Mouse (Mus musculus) forebrain, embryonic 14.5 days (tissue): Measurements from ENCODE around the gene Rheb. TPM values are rescaled to one million over a fixed set of nuclear protein-coding genes. Genes with fewer than 3 reads are reported as not detected.

Source experiments
- ATAC-seq: fragments of 200-750 bp; cut with Nextera tagmentation; 2 replicates; pipeline ENCODE4 v1.8.0; 2017; ENCODE audit warnings: mild to moderate bottlenecking, moderate library complexity
- DNase-seq: peaks from one replicate; pipeline ENCODE4 v3.0.0-alpha.2; 2015; ENCODE audit warnings: low spot score
- H3K27ac ChIP-seq: fragments of 300-500 bp; sonication (generic); 2 replicates; pipeline ENCODE4 v1.5.1; 2014; ENCODE audit warnings: low read depth, mild to moderate bottlenecking, control low read depth, low read length, moderate library complexity
- H3K27me3 ChIP-seq: fragments of 300-500 bp; sonication (generic); replicated peaks from 2 replicates; pipeline ENCODE4 v1.6.1; 2014; ENCODE audit warnings: low read length, control low read depth, mixed read lengths; ENCODE audit not compliant: control insufficient read depth, insufficient read depth
- H3K36me3 ChIP-seq: fragments of 300-500 bp; sonication (generic); 2 replicates; pipeline ENCODE4 v1.6.1; 2014; ENCODE audit warnings: low read length, control low read depth; ENCODE audit not compliant: control insufficient read depth, insufficient read depth
- H3K4me1 ChIP-seq: fragments of 300-500 bp; sonication (generic); 2 replicates; pipeline ENCODE4 v1.6.1; 2014; ENCODE audit warnings: antibody characterized with exemption, low read length, control low read depth; ENCODE audit not compliant: control insufficient read depth, insufficient read depth
- H3K4me2 ChIP-seq: fragments of 300-500 bp; sonication (generic); 2 replicates; pipeline ENCODE4 v1.6.1; 2014; ENCODE audit warnings: mild to moderate bottlenecking, control low read depth, low read length
- H3K4me3 ChIP-seq: fragments of 300-500 bp; sonication (generic); 2 replicates; pipeline ENCODE4 v1.5.1; 2014; ENCODE audit warnings: low read depth, low read length, control low read depth
- H3K9ac ChIP-seq: fragments of 300-500 bp; sonication (generic); 2 replicates; pipeline ENCODE4 v1.6.1; 2014; ENCODE audit warnings: mild to moderate bottlenecking, low read length, control low read depth, moderate library complexity
- H3K9me3 ChIP-seq: fragments of 300-500 bp; sonication (generic); replicated peaks from 2 replicates; pipeline ENCODE4 v1.6.1; 2016; ENCODE audit warnings: low read length, control low read depth, mixed read lengths; ENCODE audit not compliant: control insufficient read depth
- WGBS: fragments of 180-500 bp; shearing (Covaris S2); extraction: QIAGEN DNeasy Blood & Tissue Kit; methylation state at CpG from one replicate; pipeline ENCODE4 v1.1.7; 2014; 5-methylcytosine and 5-hydroxymethylcytosine counted together
- polyA plus RNA-seq: library from polyadenylated mRNA; unstranded; fragments of >200 nt; fragmentation: Nextera tagmentation; extraction: Ambion mirVana; gene quantifications from 2 replicates; pipeline ENCODE4 v1.2.1, GENCODE M21; 2014

Rheb gene
- 229 and 235 TPM in 2 replicates for polyA plus RNA-seq

DNA sequence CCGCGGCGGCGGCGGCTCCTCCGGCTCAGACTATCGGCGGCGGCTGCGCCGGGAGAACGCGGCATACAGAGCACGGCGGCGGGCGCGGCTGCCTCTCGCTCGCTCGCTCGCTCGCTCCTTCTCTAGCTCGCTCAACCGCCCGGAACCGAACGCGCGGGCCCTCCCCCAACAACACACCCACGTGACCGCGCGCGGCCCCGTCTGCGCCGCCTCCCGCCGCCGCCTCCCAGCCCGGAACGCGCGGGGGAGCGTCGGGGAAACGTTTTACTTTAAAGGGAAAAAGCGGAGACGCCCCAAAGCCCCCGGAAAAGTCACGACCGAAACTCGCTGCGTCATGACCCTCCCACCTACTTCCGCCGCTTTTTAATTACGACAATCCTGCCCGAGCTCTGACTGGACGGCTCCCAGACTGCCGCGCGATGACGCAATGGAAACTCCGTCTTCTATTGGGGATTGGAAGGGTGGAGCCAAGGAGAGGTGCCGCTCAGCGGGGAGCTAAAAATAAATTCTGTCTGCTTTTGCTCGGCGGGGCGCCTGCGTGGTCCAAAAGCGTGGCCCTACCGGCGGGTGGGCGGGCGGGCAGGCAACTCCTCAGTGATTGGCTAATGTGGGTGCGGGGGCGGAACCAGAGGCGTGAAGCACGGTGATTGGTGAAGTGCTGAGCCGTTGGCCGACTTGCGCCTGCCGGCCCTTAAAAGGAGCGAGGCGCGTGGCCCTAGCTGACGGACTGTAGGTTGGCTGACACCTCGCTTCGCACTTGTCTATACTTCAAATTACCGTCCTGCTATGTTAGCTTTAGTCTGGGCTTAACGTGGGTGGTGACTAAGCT is at the start of gene Rheb:
Gene Rheb (minus strand): TSS at position 351 of the 829 bp plus-strand sequence.
- no peaks in the 10 kb centered on the region for H3K36me3 ChIP-seq
- peak within 1 kb of the TSS; percentile 86 for H3K4me3 ChIP-seq
- peak within 1 kb of the TSS; percentile 92 for H3K4me2 ChIP-seq
- H3K27me3 ChIP-seq = no peaks in the 10 kb centered on the region
- peak; percentile 100 for DNase-seq
- H3K9me3 ChIP-seq = no peaks in the 10 kb centered on the region
- H3K4me1 ChIP-seq = peaks cover 21% of the 10 kb centered on the region
- H3K27ac ChIP-seq = peak within 1 kb of the TSS; percentile 98
- H3K9ac ChIP-seq = peak within 1 kb of the TSS; percentile 93
- under 1% methylated on average over 91 of the region's 92 CpGs for WGBS
- peak; percentile 96 for ATAC-seq

DNA sequence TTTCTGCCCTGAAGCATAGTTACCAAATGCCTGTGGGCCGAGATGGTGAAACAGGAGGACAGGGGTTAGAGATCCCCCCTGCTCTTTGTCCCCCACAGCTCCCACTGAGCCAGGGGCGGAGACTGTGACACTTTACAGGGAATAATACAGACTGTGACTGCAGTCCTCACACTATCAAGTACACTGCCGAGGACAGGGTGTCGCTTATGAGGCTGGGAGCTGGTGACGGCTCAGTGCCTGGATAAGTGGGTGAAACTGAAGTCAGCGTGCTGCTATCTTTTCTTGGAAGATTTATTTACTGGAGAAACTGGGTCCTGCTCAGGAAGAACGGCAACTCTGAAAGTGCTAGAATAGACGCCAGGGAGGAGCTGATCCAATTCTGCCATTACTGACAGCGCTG is 47.4 kb upstream of the Rheb start:
- no peak overlapping the region for H3K4me2 ChIP-seq
- no peak overlapping the region for H3K9ac ChIP-seq
- no peaks in the 10 kb centered on the region for H3K27me3 ChIP-seq
- H3K4me1 ChIP-seq = no peaks in the 10 kb centered on the region
- no peaks in the 10 kb centered on the region for H3K9me3 ChIP-seq
- peaks cover 39% of the 10 kb centered on the region for H3K36me3 ChIP-seq
- no peak for DNase-seq
- 80% methylated on average over 9 of the region's 9 CpGs for WGBS
- ATAC-seq = no peak
- no peak overlapping the region for H3K27ac ChIP-seq
- H3K4me3 ChIP-seq = no peak overlapping the region

- H3K27ac ChIP-seq = no peak overlapping the region
- WGBS = 85% methylated on average over 11 of the region's 11 CpGs
- ATAC-seq = no peak
- no peak overlapping the region for H3K4me2 ChIP-seq
- H3K4me1 ChIP-seq = no peaks in the 10 kb centered on the region
- H3K4me3 ChIP-seq = no peak overlapping the region
- H3K27me3 ChIP-seq = no peaks in the 10 kb centered on the region
- H3K9ac ChIP-seq = no peak overlapping the region
- no peak for DNase-seq
- H3K9me3 ChIP-seq = no peaks in the 10 kb centered on the region
- peaks cover 42% of the 10 kb centered on the region for H3K36me3 ChIP-seq
Observed at GRCm38 (mm10) chr5:24888874-24889591, 46.6 kb upstream of the Rheb start.

DNA sequence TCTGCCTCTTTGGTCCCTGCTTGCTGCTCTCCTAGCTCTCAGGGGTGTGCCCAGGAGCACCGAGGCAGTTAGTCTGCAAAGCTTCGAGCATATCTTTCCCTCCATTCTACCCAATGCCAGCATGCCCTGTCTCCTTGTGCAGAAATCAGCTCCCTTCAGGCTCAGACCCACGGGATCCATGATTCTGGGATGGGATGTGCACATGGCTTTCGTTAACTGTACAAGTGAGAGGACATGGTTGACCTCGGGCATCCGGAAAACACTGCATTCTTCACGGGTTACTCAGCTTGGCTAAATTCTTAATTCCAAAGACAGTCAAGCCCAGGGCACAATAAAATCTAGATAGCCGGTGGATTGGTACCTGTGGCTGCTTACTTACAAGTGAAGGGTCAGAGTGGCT is 44.8 kb upstream of the Rheb start:
- no peaks in the 10 kb centered on the region for H3K27me3 ChIP-seq
- H3K9me3 ChIP-seq = no peaks in the 10 kb centered on the region
- DNase-seq (no peak), ATAC-seq (no peak)
- no peak overlapping the region for H3K9ac ChIP-seq
- peaks cover 51% of the 10 kb centered on the region for H3K36me3 ChIP-seq
- no peak overlapping the region for H3K4me2 ChIP-seq
- H3K4me1 ChIP-seq = no peaks in the 10 kb centered on the region
- no peak overlapping the region for H3K27ac ChIP-seq
- no peak overlapping the region for H3K4me3 ChIP-seq
- WGBS = 92% methylated on average over 8 of the region's 8 CpGs

GRCm38 (mm10) chr5:24878713-24879112 is 36.3 kb upstream of the Rheb start:
- H3K4me3 ChIP-seq = no peak overlapping the region
- no peaks in the 10 kb centered on the region for H3K4me1 ChIP-seq
- peaks cover 53% of the 10 kb centered on the region for H3K36me3 ChIP-seq
- WGBS = 79% methylated on average over 4 of the region's 4 CpGs
- no peaks in the 10 kb centered on the region for H3K27me3 ChIP-seq
- ATAC-seq = no peak
- H3K4me2 ChIP-seq = no peak overlapping the region
- H3K27ac ChIP-seq = no peak overlapping the region
- H3K9me3 ChIP-seq = no peaks in the 10 kb centered on the region
- H3K9ac ChIP-seq = no peak overlapping the region
- DNase-seq = no peak

DNA sequence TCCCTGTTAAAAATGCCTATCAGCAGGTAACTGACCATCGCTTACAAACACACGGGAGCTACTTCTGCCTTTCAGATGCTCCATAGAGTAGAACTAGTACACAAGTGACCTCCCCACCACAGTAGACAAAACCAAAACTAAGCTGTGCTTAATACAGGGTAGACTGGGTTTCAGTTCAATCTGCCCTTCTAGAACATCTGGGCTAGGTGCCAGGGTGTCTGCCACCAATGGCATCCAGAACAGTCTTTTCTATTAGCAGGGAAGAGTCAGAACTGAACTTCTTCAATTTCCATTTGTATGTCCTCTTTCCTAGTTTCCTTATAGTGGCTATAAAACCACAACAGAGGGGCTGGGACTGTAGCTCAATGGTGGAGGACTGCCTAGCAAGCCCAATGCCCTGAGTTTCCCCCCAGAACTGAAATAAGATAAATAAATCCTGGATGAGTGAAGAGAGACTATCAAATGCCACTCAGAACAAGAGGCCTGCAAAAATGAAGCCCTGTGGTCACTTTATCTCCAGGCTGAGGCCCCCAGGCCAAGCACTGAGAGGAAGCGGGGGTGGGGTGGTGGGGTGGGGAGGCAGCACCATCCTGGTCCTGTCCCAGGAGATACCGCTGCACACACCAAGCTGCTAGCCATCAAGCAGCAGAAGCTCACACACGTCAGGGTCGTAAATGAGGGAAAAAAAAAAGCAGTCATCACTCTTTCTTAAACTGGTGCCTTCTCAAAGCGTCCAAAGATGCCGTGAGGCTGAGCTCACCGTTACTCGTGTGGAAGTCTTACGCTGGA is 35.6 kb upstream of the Rheb start:
- ATAC-seq (no peak), DNase-seq (no peak)
- no peaks in the 10 kb centered on the region for H3K9me3 ChIP-seq
- peaks cover 53% of the 10 kb centered on the region for H3K36me3 ChIP-seq
- no peaks in the 10 kb centered on the region for H3K4me1 ChIP-seq
- no peak overlapping the region for H3K27ac ChIP-seq
- H3K4me3 ChIP-seq = no peak overlapping the region
- 93% methylated on average over 11 of the region's 11 CpGs for WGBS
- no peak overlapping the region for H3K4me2 ChIP-seq
- no peaks in the 10 kb centered on the region for H3K27me3 ChIP-seq
- H3K9ac ChIP-seq = no peak overlapping the region

- WGBS = 92% methylated on average over 9 of the region's 9 CpGs
- Histone ChIP-seq H3K4me3 (no peak overlapping the region), H3K9me3 (no peaks in the 10 kb centered on the region), H3K9ac (no peak overlapping the region), H3K27me3 (no peaks in the 10 kb centered on the region), H3K4me1 (no peaks in the 10 kb centered on the region), H3K4me2 (no peak overlapping the region), H3K36me3 (peaks cover 50% of the 10 kb centered on the region), H3K27ac (no peak overlapping the region)
- DNase-seq = no peak
- ATAC-seq = no peak
Observed at GRCm38 (mm10) chr5:24876653-24877052, 34.2 kb upstream of the Rheb start.

DNA sequence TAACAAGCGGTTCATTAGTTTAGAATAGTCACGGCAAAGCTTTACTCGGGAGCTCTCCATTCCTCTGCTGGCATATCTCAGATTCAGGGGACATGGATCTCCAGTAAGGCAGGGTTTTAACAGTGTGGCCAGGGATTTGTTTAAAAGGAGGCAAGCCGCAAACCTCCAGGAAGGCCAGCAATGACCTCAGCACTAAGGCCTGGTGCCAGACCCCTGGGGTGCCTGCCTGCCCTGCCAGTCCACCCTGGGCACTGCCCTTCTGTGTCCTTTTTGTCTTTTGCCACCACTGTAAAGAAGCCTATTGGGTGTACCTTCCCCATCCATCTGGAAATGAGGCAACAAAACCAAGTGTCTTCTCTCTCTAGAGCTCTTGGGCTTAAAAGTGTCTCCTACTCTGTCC is 31.7 kb upstream of the Rheb start:
- WGBS = 80% methylated on average over 4 of the region's 4 CpGs
- Histone ChIP-seq H3K4me1 (no peaks in the 10 kb centered on the region), H3K27me3 (no peaks in the 10 kb centered on the region), H3K27ac (no peak overlapping the region), H3K4me2 (no peak overlapping the region), H3K9me3 (no peaks in the 10 kb centered on the region), H3K36me3 (peaks cover 49% of the 10 kb centered on the region), H3K9ac (no peak overlapping the region), H3K4me3 (no peak overlapping the region)
- ATAC-seq (no peak), DNase-seq (no peak)
